Mouse (Mus musculus) megakaryocyte, embryonic 14.5 days (primary cell): ENCODE results near the gene Lpo.

ENCODE experiments used
- FLI1 ChIP-seq: IDR thresholded peaks from 2 replicates; pipeline ENCODE4 v1.6.1; 2012; ENCODE audit warnings: low read length, inconsistent platforms, mixed read lengths
- GATA1 ChIP-seq: IDR thresholded peaks from 3 replicates; pipeline ENCODE4 v1.6.1; 2012; ENCODE audit warnings: mixed read lengths, low read length, inconsistent platforms, borderline replicate concordance

DNA sequence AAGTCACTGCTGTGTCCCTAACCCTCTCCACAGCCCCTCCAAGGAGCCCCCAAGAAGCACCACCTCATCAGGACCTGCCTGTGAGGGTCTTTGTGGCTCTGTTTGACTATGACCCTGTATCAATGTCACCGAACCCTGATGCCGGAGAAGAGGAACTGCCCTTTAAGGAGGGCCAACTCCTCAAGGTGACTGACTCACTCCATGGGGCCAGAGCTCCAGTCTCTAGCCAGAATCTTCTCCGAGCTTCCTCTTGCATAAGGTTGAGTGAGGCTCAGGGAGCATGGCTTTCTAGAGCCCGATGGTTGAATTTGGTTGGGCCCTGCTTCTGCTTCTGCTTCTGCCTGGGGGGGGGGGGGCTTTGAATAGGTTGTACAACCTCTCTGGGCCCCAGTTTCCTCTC lies 48.7 kb downstream of the Lpo start:
- no peak for TF ChIP-seq GATA1
- no peak for TF ChIP-seq FLI1
